Mouse (Mus musculus): ENCODE data around the gene Rcan3. TPM values are rescaled to one million over a fixed set of nuclear protein-coding genes. Genes with fewer than 3 reads are reported as not detected.

Gene Rcan3
- polyA plus RNA-seq, 1 experiment from 2014 or later, result 10.1 TPM

- WGBS (ENCODE audit: insufficient replicate concordance), result 31% methylated on average over 6 of the region's 6 CpGs
- Histone ChIP-seq H3K36me3 (ENCODE audit: control insufficient read depth, insufficient read depth, low read length) (no peaks in the 10 kb centered on the region), H3K4me3 (ENCODE audit: low read depth, low read length) (no peak overlapping the region), H3K4me1 (ENCODE audit: control insufficient read depth, insufficient read depth, low read length) (0 out of 2 replicates have a peak, but pooled peaks cover 2% of the 10 kb centered on the region), H3K27ac (ENCODE audit: low read depth, low read length) (no peak overlapping the region), H3K27me3 (ENCODE audit: control insufficient read depth, insufficient read depth, low read length) (no peaks in the 10 kb centered on the region), H3K4me2 (no peak overlapping the region), H3K9me3 (replicated peaks; ENCODE audit: control insufficient read depth, low read length) (no peaks in the 10 kb centered on the region), H3K9ac (ENCODE audit: low read depth, low read length) (no peak overlapping the region)
- ATAC-seq (replicated peaks; ENCODE audit: insufficient number of reproducible peaks, low FRiP score, low TSS enrichment), result no peak
These were observed 70.8 kb downstream of the Rcan3 start for GRCm38 (mm10) chr4:135362828-135363227.

MicroRNA genes within 50 kb of the gene (microRNA counts, 519-probe panel; counts per million panel counts)
- microRNA mmu-miR-700, result 32.2 counts per million

Small RNAs within 50 kb of the gene (microRNA-seq; reads per million reads assigned to microRNA genes)
- 305 reads per million, percentile 74 among the genes with 10 or more reads in this experiment for gene Mir700 (ENCODE audit: borderline number of aligned reads)

Other genes with a start within 250 kb of the Rcan3 start
- gene Clic4, start 161.0 kb downstream of the Rcan3 start, polyA plus RNA-seq (2014; fragmentation: Nextera tagmentation; extraction: Ambion mirVana), result 156 and 251 TPM in 2 replicates
- gene Srrm1, start 80.5 kb downstream of the Rcan3 start, polyA plus RNA-seq (2014; fragmentation: Nextera tagmentation; extraction: Ambion mirVana), result 143 and 183 TPM in 2 replicates
- gene Ncmap, start 35.6 kb downstream of the Rcan3 start, polyA plus RNA-seq (2014; fragmentation: Nextera tagmentation; extraction: Ambion mirVana), result 0.87 and 1.5 TPM in 2 replicates
- 0.13 and 0.14 TPM in 2 replicates for gene Stpg1, start 60.9 kb upstream of the Rcan3 start, polyA plus RNA-seq (2014; fragmentation: Nextera tagmentation; extraction: Ambion mirVana)
- gene Nipal3, start 61.2 kb upstream of the Rcan3 start, polyA plus RNA-seq (2014; fragmentation: Nextera tagmentation; extraction: Ambion mirVana), result 5.7 and 6.4 TPM in 2 replicates
- gene Grhl3, start 139.8 kb upstream of the Rcan3 start, polyA plus RNA-seq (2014; fragmentation: Nextera tagmentation; extraction: Ambion mirVana), result 5.5 and 6.5 TPM in 2 replicates